Mouse (Mus musculus) ovary, postnatal 36 days (tissue): ENCODE data around the gene Tomm5.
"Not testable (repeated sequence)": the region's sequence is repeated elsewhere in the genome, so short reads cannot be mapped to it uniquely, and the experiment has no call there.

Experiments
- DNase-seq: peaks from one replicate; pipeline ENCODE4 v3.0.0; 2022; ENCODE audit warnings: low spot score, mixed read lengths

The Tomm5 gene

GRCm38 (mm10) chr4:45066036-45066730, 41.7 kb downstream of the Tomm5 start:
- DNase-seq = no peak

GRCm38 (mm10) chr4:45064577-45064976, 43.3 kb downstream of the Tomm5 start:
- no peak for DNase-seq

GRCm38 (mm10) chr4:45063836-45064235, 44.1 kb downstream of the Tomm5 start:
- not testable (repeated sequence) for DNase-seq

- no peak for DNase-seq
Observed at GRCm38 (mm10) chr4:45055451-45055850, 52.5 kb downstream of the Tomm5 start.
